Mouse (Mus musculus) embryo, embryonic 9.5 days (tissue): ENCODE data around the gene Csnk1d.

ENCODE experiments used
- DNase-seq: peaks from one replicate; pipeline ENCODE4 v3.0.0-alpha.2; 2017; ENCODE audit errors: extremely low spot score

The Csnk1d gene

GRCm38 (mm10) chr11:120990951-120991526, at the start of gene Csnk1d:
Gene Csnk1d, minus strand, starts transcription at chr11:120991330.
- DNase-seq: peak; percentile 100

GRCm38 (mm10) chr11:121039302-121039701, 48.2 kb upstream of the Csnk1d start, which contains the start of gene Cd7:
Gene Cd7, minus strand, starts transcription at chr11:121039418.
- no peak for DNase-seq

- DNase-seq: no peak
Observed at GRCm38 (mm10) chr11:121038366-121039240, 47.5 kb upstream of the Csnk1d start.

DNA sequence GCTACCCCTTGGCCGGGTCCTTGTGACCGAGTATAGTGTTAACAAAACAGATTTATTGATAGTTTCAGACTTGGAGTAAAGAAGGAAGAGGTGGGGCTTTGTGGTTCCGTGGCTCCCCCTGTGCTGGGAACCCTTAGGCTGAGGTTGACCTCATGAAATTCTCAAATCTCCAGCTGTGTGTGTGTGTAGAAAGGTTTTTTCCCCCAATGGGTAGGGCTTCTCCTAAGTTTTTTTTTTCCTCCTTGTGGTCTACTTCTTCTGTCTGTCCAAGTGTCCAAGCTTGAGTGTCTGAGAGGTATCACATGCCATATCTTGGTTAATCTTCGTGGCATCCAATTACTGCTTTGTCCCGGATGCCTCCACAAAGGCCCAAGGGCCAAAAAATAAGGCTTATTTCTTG, 42.0 kb upstream of the Csnk1d start:
- no peak for DNase-seq

DNA sequence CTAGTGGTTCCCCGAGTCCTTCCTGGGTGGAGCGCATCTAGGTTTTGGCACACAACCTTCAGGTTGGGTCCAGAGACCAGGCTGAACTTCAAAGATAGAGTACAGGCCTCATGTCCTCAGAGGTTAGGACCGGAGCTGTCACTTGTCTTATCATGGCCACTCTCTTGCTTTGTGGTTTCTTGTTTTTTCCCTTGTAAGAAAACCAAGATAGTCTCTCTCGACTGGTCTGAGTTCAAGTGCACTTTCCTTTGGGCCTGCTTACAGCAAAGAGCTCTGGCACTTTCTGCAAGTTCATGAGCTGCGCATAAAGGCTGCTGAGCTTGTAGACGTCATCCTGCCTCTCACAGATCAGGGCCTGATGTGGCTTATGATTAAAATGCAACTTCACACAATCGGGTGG, 36.1 kb upstream of the Csnk1d start:
- no peak for DNase-seq

DNA sequence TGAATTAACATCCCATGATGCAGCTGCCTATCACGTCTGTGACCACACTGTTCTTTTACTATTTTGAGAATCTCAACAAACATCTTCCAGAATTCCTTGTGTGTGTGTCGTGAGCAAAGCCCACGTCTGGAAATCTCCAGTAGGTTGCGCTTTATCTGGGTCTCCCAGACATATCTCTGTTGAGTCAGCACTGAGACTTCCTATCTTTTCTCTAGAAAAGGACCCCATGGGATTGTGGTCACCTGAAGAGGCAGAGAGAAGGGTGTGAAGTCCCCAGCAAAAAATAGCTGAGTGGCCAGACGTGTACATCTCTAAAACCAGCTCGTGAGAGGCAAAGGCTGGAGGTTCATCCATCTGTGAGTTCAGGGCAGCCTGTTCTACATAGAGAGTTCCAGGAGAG, 33.0 kb upstream of the Csnk1d start:
- no peak for DNase-seq

DNA sequence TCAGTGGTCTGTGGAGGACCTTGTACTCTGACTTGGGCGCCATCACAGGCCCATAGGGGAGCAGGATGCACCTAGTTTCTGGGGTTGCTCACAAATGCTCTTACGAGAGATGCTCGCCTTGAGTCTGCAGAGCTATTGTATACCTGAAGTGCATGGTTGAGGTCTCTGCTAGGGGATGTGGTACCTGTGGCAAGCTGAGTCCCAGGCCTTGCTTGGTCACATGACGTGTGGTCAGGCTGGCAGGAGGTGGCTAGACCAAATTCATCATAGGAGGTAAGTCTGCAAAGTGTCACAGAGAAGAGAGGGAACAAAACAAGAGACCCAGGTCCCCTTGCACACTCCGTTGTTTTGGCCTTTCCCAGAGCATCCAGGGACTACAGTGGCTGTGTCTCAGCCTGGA, 28.4 kb upstream of the Csnk1d start:
- DNase-seq: no peak

- DNase-seq: peak; percentile 48
Observed at GRCm38 (mm10) chr11:121017703-121018102, 26.6 kb upstream of the Csnk1d start.

- DNase-seq: no peak
Observed at GRCm38 (mm10) chr11:121015472-121015871, 24.3 kb upstream of the Csnk1d start.

GRCm38 (mm10) chr11:121014896-121015300, 23.8 kb upstream of the Csnk1d start:
- DNase-seq: no peak

- DNase-seq: no peak
Observed at GRCm38 (mm10) chr11:121013656-121014055, 22.5 kb upstream of the Csnk1d start.

GRCm38 (mm10) chr11:121010044-121010755, 19.1 kb upstream of the Csnk1d start:
- DNase-seq: no peak

DNA sequence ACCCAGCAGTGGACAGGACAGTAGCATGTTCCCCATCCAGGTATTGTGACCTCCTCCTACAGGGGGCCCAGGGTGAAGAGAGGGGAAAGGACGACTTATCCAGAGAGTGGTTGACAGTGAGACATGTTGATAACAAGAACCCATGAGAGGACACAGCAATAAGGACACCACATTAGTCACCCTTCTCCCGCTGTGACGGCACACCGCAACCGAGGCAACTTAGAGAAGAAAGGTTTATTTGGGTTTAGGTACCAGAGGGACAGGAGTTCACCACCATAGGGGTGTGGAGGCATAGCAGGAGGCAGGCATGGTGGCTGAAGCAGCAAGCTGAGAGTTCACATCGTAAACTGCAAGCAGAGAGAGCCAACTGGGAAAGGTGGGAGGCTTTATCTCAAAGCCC, 15.1 kb upstream of the Csnk1d start:
- DNase-seq: no peak

GRCm38 (mm10) chr11:121004281-121004680, 13.2 kb upstream of the Csnk1d start:
- DNase-seq: no peak

DNA sequence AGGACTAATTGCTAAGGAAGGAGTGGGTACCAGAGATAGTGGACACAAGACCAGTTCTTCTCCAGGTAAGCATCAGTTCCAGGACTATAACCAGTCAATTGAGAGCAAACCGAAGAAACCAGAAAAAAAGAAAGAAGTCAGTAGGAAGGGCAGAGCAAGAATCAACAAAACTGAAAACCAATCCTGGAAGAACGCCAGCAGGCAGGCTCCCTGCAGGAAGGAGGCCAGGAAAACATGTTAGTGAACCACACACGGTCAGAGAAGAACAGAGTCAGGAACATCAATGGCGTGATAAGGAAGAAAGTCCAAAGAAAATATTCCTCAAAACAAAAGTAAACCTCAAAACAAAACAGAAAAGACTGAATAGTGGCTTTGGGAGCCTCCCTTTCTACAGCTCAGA, 10.8 kb upstream of the Csnk1d start:
- no peak for DNase-seq

DNA sequence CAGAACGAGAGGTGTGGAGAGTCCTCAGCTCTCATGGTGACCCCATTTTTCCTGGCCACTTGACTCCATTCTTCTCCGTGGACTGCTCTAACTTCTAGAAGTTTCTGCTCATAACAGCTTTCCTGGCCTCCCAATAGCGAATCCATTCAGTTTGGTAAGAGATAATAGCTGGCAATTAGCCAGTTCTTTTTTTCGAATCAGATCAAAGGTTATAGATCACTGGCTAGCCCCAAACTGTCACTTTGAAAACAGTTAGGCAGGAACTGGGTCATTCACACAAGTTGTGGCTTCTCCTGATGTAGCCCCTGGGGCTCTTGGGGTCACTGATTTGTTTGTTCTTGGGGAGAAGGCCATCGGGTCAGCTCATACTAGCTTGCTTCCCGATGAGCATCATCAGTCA, 3.6 kb upstream of the Csnk1d start:
- DNase-seq: no peak

DNA sequence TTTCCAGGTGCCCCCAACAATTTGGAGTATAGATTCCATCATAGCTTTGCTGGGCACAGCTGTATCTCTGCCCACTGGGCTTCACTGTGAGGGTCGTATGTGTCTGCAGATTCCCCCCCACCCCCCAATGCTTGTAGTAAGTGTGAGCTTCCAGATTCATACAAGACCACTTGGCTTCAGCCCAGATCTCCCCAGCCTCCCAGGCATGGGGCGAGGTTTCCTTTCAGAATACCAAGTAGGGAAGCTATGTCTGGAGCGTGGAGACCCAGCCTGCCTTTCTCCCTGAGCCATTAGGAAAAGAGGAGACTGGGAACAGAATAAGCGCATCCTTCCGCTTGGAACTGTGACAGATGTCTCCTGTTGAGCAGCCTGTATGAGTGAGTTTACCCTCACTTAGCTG, 2.5 kb upstream of the Csnk1d start:
- DNase-seq: no peak

DNA sequence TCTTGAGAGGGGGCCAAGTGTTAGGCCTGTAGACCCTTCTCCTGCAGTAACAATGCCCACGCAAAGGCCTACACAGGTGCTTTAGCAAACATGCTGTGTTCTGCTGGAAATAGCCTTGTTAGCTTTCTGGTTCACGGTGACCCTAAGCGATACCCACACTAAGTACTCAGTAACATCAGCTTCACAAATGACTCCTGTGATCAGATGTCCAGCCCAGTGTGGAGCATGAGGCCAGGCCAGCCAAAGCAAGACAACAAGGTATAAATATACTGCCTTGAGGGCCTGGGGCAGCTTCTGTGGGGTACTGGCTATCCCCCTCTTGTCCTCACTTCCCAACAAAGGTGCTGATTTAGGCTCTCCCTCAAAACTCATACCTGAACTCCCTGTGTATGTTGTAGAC, 1.9 kb upstream of the Csnk1d start:
- DNase-seq: no peak

- no peak for DNase-seq
Observed at GRCm38 (mm10) chr11:120991791-120992190, 661 bp upstream of the Csnk1d start.

DNA sequence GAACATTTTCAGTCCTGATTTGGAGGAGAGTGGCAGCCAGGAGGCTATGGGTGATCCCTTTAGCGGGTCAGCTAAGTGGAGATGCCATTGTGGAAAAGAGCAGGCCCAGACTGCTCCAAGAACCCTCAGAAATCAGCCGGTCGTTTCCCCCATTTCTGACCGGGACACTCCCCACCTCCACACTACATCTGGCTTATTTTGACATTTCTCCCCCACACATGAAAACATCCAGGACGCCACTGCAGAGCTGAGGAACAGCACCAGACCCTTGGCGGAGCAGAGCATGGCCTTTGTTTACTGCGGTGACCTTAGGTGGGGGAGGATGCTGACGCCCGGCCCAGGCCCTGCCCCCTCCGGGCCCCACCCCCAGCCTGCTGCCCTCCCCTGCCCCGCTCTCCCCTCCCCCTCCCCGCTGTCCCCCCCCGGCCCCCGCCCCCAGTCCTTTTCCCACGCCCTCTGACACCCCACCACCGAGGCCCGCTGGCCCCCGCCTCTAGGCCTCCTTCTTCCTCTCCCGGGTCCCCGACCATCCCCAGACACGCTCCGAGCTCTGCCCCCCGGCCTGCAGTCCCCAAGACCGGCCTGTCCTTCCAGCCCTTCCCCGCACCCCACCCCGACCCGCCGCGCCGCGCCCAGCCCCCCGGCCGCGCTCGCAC, 876 bp downstream of the Csnk1d start:
- peak; percentile 71 for DNase-seq

GRCm38 (mm10) chr11:120989523-120989922, 1.6 kb downstream of the Csnk1d start:
- DNase-seq: no peak

DNA sequence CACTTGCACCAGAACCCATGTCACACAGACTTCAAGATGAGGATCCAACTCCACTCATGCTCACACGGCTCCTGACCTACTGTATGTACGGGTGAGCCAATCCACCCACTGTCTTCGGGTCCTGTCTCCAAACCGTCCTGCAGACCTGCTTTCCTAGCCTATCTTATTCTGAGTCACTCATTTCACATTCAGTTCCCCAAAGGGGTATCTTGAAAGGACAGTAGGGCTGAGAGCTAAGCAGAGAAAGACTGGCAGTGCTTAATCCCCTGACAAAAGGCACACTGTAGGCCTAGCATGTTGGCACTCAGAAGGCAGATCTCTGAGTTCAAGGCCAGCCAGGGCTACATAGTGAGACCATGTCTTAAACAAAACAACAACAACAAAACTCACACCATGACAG, 2.7 kb downstream of the Csnk1d start:
- no peak for DNase-seq
